Mouse (Mus musculus) liver, embryonic 16.5 days (tissue): ENCODE results near the gene Serpine1. TPM values are rescaled to one million over a fixed set of nuclear protein-coding genes. Genes with fewer than 3 reads are reported as not detected.

Source experiments
- ATAC-seq: fragments of 200-750 bp; cut with Nextera tagmentation; 2 replicates; pipeline ENCODE4 v1.8.0; 2017; ENCODE audit warnings: low read depth, mild to moderate bottlenecking, moderate number of reproducible peaks, moderate library complexity
- H3K27ac ChIP-seq: fragments of 300-500 bp; sonication (generic); 2 replicates; pipeline ENCODE4 v1.5.1; 2014; ENCODE audit warnings: mild to moderate bottlenecking, low read length
- H3K27me3 ChIP-seq: fragments of 300-500 bp; sonication (generic); 2 replicates; pipeline ENCODE4 v1.6.1; 2014; ENCODE audit warnings: low read depth, low read length, mixed read lengths; ENCODE audit not compliant: control insufficient read depth, insufficient read depth
- H3K36me3 ChIP-seq: fragments of 300-500 bp; sonication (generic); 2 replicates; pipeline ENCODE4 v1.6.1; 2014; ENCODE audit warnings: mild to moderate bottlenecking; ENCODE audit not compliant: control insufficient read depth, insufficient read depth
- H3K4me1 ChIP-seq: fragments of 300-500 bp; sonication (generic); 2 replicates; pipeline ENCODE4 v1.6.1; 2014; ENCODE audit warnings: low read depth, low read length, mixed read lengths; ENCODE audit not compliant: control insufficient read depth
- H3K4me2 ChIP-seq: fragments of 300-500 bp; sonication (generic); 2 replicates; pipeline ENCODE4 v1.6.1; 2014; ENCODE audit warnings: low read depth, low read length, mixed read lengths
- H3K4me3 ChIP-seq: fragments of 300-500 bp; sonication (generic); 2 replicates; pipeline ENCODE4 v1.5.1; 2014; ENCODE audit warnings: low read depth, mild to moderate bottlenecking, low read length
- H3K9ac ChIP-seq: fragments of 300-500 bp; sonication (generic); 2 replicates; pipeline ENCODE4 v1.6.1; 2014; ENCODE audit warnings: low read depth, low read length
- H3K9me3 ChIP-seq: fragments of 300-500 bp; sonication (generic); replicated peaks from 2 replicates; pipeline ENCODE4 v1.6.1; 2016; ENCODE audit warnings: low read length; ENCODE audit not compliant: control insufficient read depth
- WGBS: fragments of 180-500 bp; shearing (Covaris S2); extraction: QIAGEN DNeasy Blood & Tissue Kit; methylation state at CpG from one replicate; pipeline ENCODE4 v1.1.7; 2014; ENCODE audit not compliant: insufficient replicate concordance; 5-methylcytosine and 5-hydroxymethylcytosine counted together
- polyA plus RNA-seq: library from polyadenylated mRNA; unstranded; fragments of >200 nt; fragmentation: Nextera tagmentation; extraction: Ambion mirVana; gene quantifications from 2 replicates; pipeline ENCODE4 v1.2.1, GENCODE M21; 2015

Serpine1 gene
- polyA plus RNA-seq, 1 experiment from 2014 or later: 0.34 TPM

DNA sequence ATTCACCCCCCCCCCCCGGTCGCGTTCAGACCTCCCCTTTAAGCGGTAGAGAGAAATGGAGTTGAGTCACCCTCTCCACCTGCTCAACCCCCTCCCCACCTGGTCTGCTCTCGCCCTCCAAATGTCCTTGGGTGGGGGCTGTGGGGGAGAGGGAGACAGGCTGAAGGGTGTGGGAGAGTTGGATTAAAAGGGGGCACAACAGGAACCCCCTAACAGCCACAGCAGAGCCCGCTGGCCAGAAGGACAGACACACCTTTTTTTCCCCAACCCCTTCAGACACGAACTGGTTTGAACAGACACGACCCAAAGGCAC is 42.8 kb downstream of the Serpine1 start:
- no peak for ATAC-seq
- Histone ChIP-seq H3K36me3 (no peaks in the 10 kb centered on the region), H3K4me3 (no peak overlapping the region; the same call in 1 of the 2 replicates), H3K4me2 (no peak overlapping the region; the same call in 1 of the 2 replicates), H3K9ac (no peak overlapping the region), H3K9me3 (no peaks in the 10 kb centered on the region), H3K27me3 (peaks cover 82% of the 10 kb centered on the region), H3K27ac (no peak overlapping the region), H3K4me1 (peaks cover 35% of the 10 kb centered on the region)
- WGBS: under 1% methylated on average over 8 of the region's 8 CpGs

- Histone ChIP-seq H3K4me2 (no peak overlapping the region), H3K4me1 (peaks cover 35% of the 10 kb centered on the region), H3K36me3 (no peaks in the 10 kb centered on the region), H3K9me3 (no peaks in the 10 kb centered on the region), H3K4me3 (no peak overlapping the region), H3K27ac (no peak overlapping the region), H3K27me3 (peaks cover 86% of the 10 kb centered on the region), H3K9ac (no peak overlapping the region)
- WGBS: 8% methylated on average over 29 of the region's 29 CpGs
- ATAC-seq: no peak
Observed at GRCm38 (mm10) chr5:137028561-137029272, 43.4 kb downstream of the Serpine1 start.

- no peak for ATAC-seq
- no peaks in the 10 kb centered on the region for H3K36me3 ChIP-seq
- WGBS: 7% methylated on average over 4 of the region's 4 CpGs
- H3K4me1 ChIP-seq: peaks cover 12% of the 10 kb centered on the region
- H3K27ac ChIP-seq: no peak within 1 kb of the TSS
- no peak within 1 kb of the TSS for H3K4me2 ChIP-seq
- peaks cover 77% of the 10 kb centered on the region for H3K27me3 ChIP-seq
- H3K9ac ChIP-seq: no peak within 1 kb of the TSS
- no peak within 1 kb of the TSS for H3K4me3 ChIP-seq
- H3K9me3 ChIP-seq: no peaks in the 10 kb centered on the region
Observed at GRCm38 (mm10) chr5:137026092-137026491, 46.0 kb downstream of the Serpine1 start, which contains the start of gene Vgf. Gene Vgf (plus strand): TSS chr5:137026392.

DNA sequence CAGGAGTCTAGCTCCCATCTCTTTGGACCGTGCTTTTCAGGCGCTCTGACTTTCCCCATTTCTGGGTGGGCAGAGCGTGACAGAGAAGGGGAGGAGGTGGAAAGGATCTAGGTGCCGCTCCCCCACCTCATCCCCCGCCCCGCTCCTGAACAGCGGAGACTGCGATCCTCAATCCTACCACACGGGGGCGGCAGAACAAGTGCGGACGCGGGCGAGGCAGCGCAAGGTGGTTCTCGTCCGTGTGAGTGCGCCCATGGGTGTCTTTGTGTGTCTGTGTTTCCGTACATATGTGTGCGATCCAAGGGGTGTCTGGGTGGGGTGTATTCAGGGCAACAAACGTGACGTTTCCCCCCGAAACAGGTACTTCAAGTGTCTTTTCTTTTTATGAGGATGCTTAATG is 46.9 kb downstream of the Serpine1 start:
- Histone ChIP-seq H3K9me3 (no peaks in the 10 kb centered on the region), H3K27ac (no peak overlapping the region), H3K27me3 (peaks cover 67% of the 10 kb centered on the region), H3K4me1 (peaks cover 6% of the 10 kb centered on the region; the same call in 1 of the 2 replicates), H3K36me3 (no peaks in the 10 kb centered on the region), H3K4me2 (no peak overlapping the region), H3K4me3 (no peak overlapping the region), H3K9ac (no peak overlapping the region)
- 0% methylated on average over 23 of the region's 23 CpGs for WGBS
- ATAC-seq: peak; percentile 22; the same call in 1 of the 2 replicates

- no peak overlapping the region for H3K4me2 ChIP-seq
- WGBS: 50% methylated on average over 3 of the region's 3 CpGs
- H3K4me3 ChIP-seq: no peak overlapping the region
- H3K27ac ChIP-seq: no peak overlapping the region
- peaks cover 59% of the 10 kb centered on the region for H3K27me3 ChIP-seq
- H3K9ac ChIP-seq: no peak overlapping the region
- ATAC-seq: no peak
- no peaks in the 10 kb centered on the region; the same call in 1 of the 2 replicates for H3K4me1 ChIP-seq
- no peaks in the 10 kb centered on the region for H3K36me3 ChIP-seq
- no peaks in the 10 kb centered on the region for H3K9me3 ChIP-seq
Observed at GRCm38 (mm10) chr5:137024318-137024717, 47.8 kb downstream of the Serpine1 start.

- whole genome bisulfite sequencing: 75% methylated on average over 3 of the region's 3 CpGs
- no peaks in the 10 kb centered on the region for H3K4me1 ChIP-seq
- H3K27me3 ChIP-seq: no peaks in the 10 kb centered on the region; the same call in 1 of the 2 replicates
- H3K4me2 ChIP-seq: no peak overlapping the region
- no peak overlapping the region for H3K27ac ChIP-seq
- H3K36me3 ChIP-seq: no peaks in the 10 kb centered on the region
- H3K4me3 ChIP-seq: no peak overlapping the region
- no peak overlapping the region for H3K9ac ChIP-seq
- no peak for ATAC-seq
- no peaks in the 10 kb centered on the region for H3K9me3 ChIP-seq
Observed at GRCm38 (mm10) chr5:137015913-137016312, 56.2 kb downstream of the Serpine1 start.

- no peak overlapping the region for H3K4me2 ChIP-seq
- H3K27ac ChIP-seq: no peak overlapping the region
- H3K9me3 ChIP-seq: no peaks in the 10 kb centered on the region
- no peaks in the 10 kb centered on the region for H3K36me3 ChIP-seq
- 66% methylated on average over 15 of the region's 15 CpGs for WGBS
- H3K4me3 ChIP-seq: no peak overlapping the region
- H3K9ac ChIP-seq: no peak overlapping the region
- H3K27me3 ChIP-seq: no peaks in the 10 kb centered on the region; the same call in 1 of the 2 replicates
- ATAC-seq: no peak
- no peaks in the 10 kb centered on the region for H3K4me1 ChIP-seq
Observed at GRCm38 (mm10) chr5:137012401-137012950, 59.6 kb downstream of the Serpine1 start.

Other genes with a start within 250 kb of the Serpine1 start
- 0.19 and 0.42 TPM in 2 replicates for gene Col26a1, start 189.1 kb downstream of the Serpine1 start, polyA plus RNA-seq
- 7.6 and 8.4 TPM in 2 replicates for gene Ift22, start 164.1 kb downstream of the Serpine1 start, polyA plus RNA-seq
- 172 and 179 TPM in 2 replicates for gene Fis1, start 119.0 kb downstream of the Serpine1 start, polyA plus RNA-seq
- 7.5 and 7.9 TPM in 2 replicates for gene Cldn15, start 105.7 kb downstream of the Serpine1 start, polyA plus RNA-seq
- 12.2 and 12.9 TPM in 2 replicates for gene Plod3, start 85.2 kb downstream of the Serpine1 start, polyA plus RNA-seq
- 51.3 and 52.2 TPM in 2 replicates for gene Znhit1, start 84.2 kb downstream of the Serpine1 start, polyA plus RNA-seq
- 0.21 TPM in 1 of 2 replicates, not detected in the other for gene Vgf, start 45.9 kb downstream of the Serpine1 start, polyA plus RNA-seq
- gene Ap1s1, start 26.1 kb downstream of the Serpine1 start, polyA plus RNA-seq: 68.6 and 73.3 TPM in 2 replicates
- gene Trim56, start 43.9 kb upstream of the Serpine1 start, polyA plus RNA-seq: 13.7 and 13.8 TPM in 2 replicates
- not detected in 2 replicates for gene Muc3, start 77.1 kb upstream of the Serpine1 start, polyA plus RNA-seq
- gene Muc3a, start 140.1 kb upstream of the Serpine1 start, polyA plus RNA-seq: 0.06 and 0.14 TPM in 2 replicates
- 14.4 and 18.6 TPM in 2 replicates for gene Ache, start 215.3 kb upstream of the Serpine1 start, polyA plus RNA-seq
- gene Ufsp1, start 222.4 kb upstream of the Serpine1 start, polyA plus RNA-seq: 7.0 and 7.8 TPM in 2 replicates
- gene Srrt, start 235.4 kb upstream of the Serpine1 start, polyA plus RNA-seq: 68.0 and 69.7 TPM in 2 replicates
- 9.3 and 9.6 TPM in 2 replicates for gene Trip6, start 242.1 kb upstream of the Serpine1 start, polyA plus RNA-seq